Mouse (Mus musculus) left cerebral cortex, adult 2 months (tissue): Measurements from ENCODE around the gene Ptpro. TPM values are rescaled to one million over a fixed set of nuclear protein-coding genes. Genes with fewer than 3 reads are reported as not detected.
A peak's percentile ranks its signal among the peaks of the same experiment; 100 is the strongest.
"Not testable (repeated sequence)": the region's sequence is repeated elsewhere in the genome, so short reads cannot be mapped to it uniquely, and the experiment has no call there.

Experiments used
- DNase-seq, 2 experiments: peaks; one replicate each; pipeline ENCODE4 v3.0.0; 2021 to 2022; ENCODE audit warnings: low spot score in 2 of 2, mixed read lengths in 1 of 2; ENCODE audit errors: extremely low spot score in 1 of 2
- H3K27ac ChIP-seq: fragments of 200-600 bp; 2 replicates; pipeline ENCODE4 v1.8.1; 2022
- H3K4me3 ChIP-seq: fragments of 200-600 bp; 2 replicates; pipeline ENCODE4 v1.8.1; 2022
- CTCF ChIP-seq: fragments of 200-600 bp; IDR thresholded peaks from 2 replicates; pipeline ENCODE4 v1.8.1; 2022; ENCODE audit warnings: antibody characterized with exemption, mild to moderate bottlenecking, moderate library complexity
- intact Hi-C: fragments of 180-260 bp; cut with DNase I; formaldehyde crosslinking; loops from one replicate; pipeline ENCODE4 v1.15.1; 2025
- total RNA-seq, 2 experiments: library from RNA; stranded (reverse); gene quantifications; 2 replicates each; pipeline ENCODE4 v1.2.3; 2021

Ptpro gene
- total RNA-seq, 2 experiments from 2014 or later, result 31.7 to 40.1 TPM

- H3K4me3 ChIP-seq, result no peak overlapping the region
- intact Hi-C loops, result no loop called here
- TF ChIP-seq CTCF, result no peak
- DNase-seq, result peak; percentile 67 to 74
- no peak overlapping the region for H3K27ac ChIP-seq
Measured at GRCm38 (mm10) chr6:137470901-137471598, 218.9 kb downstream of the Ptpro start.

- Histone ChIP-seq H3K27ac (no peak overlapping the region), H3K4me3 (no peak overlapping the region)
- DNase-seq, result no peak
- intact Hi-C loops, result no loop called here
- no peak for TF ChIP-seq CTCF
Measured at GRCm38 (mm10) chr6:137472129-137472528, 220.0 kb downstream of the Ptpro start.

- no peak for DNase-seq
- Histone ChIP-seq H3K27ac (no peak overlapping the region), H3K4me3 (no peak overlapping the region)
- intact Hi-C loops, result no loop called here
- TF ChIP-seq CTCF, result no peak
Measured at GRCm38 (mm10) chr6:137473433-137473832, 221.3 kb downstream of the Ptpro start.

- intact Hi-C loops, result loop anchor here (2.0 kb wide), 1 partner anchor 25 kb away; no protein-coding TSS in a partner anchor
- not testable (repeated sequence) for DNase-seq, H3K4me3 ChIP-seq, H3K27ac ChIP-seq
Measured at GRCm38 (mm10) chr6:137475695-137476094, 223.6 kb downstream of the Ptpro start.

GRCm38 (mm10) chr6:137482891-137483290 is 230.8 kb downstream of the Ptpro start:
- no peak for TF ChIP-seq CTCF
- no peak for DNase-seq
- Histone ChIP-seq H3K27ac (no peak overlapping the region), H3K4me3 (no peak overlapping the region)
- intact Hi-C loops, result no loop called here

- no peak overlapping the region for H3K4me3 ChIP-seq
- no peak for TF ChIP-seq CTCF
- H3K27ac ChIP-seq, result no peak overlapping the region
- intact Hi-C loops, result no loop called here
- DNase-seq, result no peak
Measured at GRCm38 (mm10) chr6:137487443-137487842, 235.3 kb downstream of the Ptpro start.

- DNase-seq, result no peak
- H3K27ac ChIP-seq, result no peak overlapping the region
- TF ChIP-seq CTCF, result no peak
- no peak overlapping the region for H3K4me3 ChIP-seq
- intact Hi-C loops, result no loop called here
Measured at GRCm38 (mm10) chr6:137490115-137490514, 238.0 kb downstream of the Ptpro start.

- intact Hi-C loops, result no loop called here
- no peak for TF ChIP-seq CTCF
- no peak overlapping the region for H3K27ac ChIP-seq
- no peak for DNase-seq
- H3K4me3 ChIP-seq, result no peak overlapping the region
Measured at GRCm38 (mm10) chr6:137491659-137492058, 239.5 kb downstream of the Ptpro start.

- no peak for DNase-seq
- Histone ChIP-seq H3K27ac (no peak overlapping the region), H3K4me3 (no peak overlapping the region)
- TF ChIP-seq CTCF, result no peak
- intact Hi-C loops, result no loop called here
Measured at GRCm38 (mm10) chr6:137492582-137492981, 240.5 kb downstream of the Ptpro start.

GRCm38 (mm10) chr6:137493211-137494135 is 241.4 kb downstream of the Ptpro start:
- no peak for TF ChIP-seq CTCF
- DNase-seq, result no peak
- H3K4me3 ChIP-seq, result no peak overlapping the region
- H3K27ac ChIP-seq, result no peak overlapping the region
- intact Hi-C loops, result no loop called here

GRCm38 (mm10) chr6:137494136-137494475 is 242.0 kb downstream of the Ptpro start:
- intact Hi-C loops, result no loop called here
- Histone ChIP-seq H3K27ac (no peak overlapping the region), H3K4me3 (no peak overlapping the region)
- no peak for TF ChIP-seq CTCF
- no peak for DNase-seq

GRCm38 (mm10) chr6:137494801-137495200 is 242.7 kb downstream of the Ptpro start:
- H3K27ac ChIP-seq, result no peak overlapping the region
- TF ChIP-seq CTCF, result no peak
- intact Hi-C loops, result no loop called here
- no peak for DNase-seq
- no peak overlapping the region for H3K4me3 ChIP-seq
